Mouse (Mus musculus): ENCODE results near the gene Olfr727. TPM values are rescaled to one million over a fixed set of nuclear protein-coding genes. Genes with fewer than 3 reads are reported as not detected.

Olfr727 gene
- not detected for polyA plus RNA-seq (2012; fragmentation: generic; extraction: Trizol)
- long read RNA-seq, experiment 1 = 0 reads
- long read RNA-seq, experiment 2 = 0 reads

DNA sequence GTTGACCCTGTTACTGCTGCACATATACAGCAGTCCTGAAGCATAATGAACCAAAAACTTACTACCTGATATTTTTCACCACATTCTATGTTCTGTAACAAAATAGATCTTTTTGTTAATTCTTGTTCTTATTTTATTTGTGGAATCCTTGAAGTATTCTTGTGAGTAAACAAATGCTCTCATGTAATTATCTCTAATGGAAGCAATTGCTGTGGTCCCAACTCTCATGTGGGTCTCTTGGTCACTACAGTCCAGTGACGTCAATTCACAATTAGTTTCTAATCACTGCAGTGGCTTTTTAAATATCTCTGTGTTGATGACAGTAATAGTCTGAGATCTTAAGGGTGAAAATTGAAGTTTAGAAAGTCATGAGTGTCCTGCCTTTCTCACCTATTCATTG, at the start of gene Olfr727:
Gene Olfr727 (plus strand): TSS at position 301 of the 400 bp plus-strand sequence.
- no peaks in the 10 kb centered on the region for H3K36me3 ChIP-seq (ENCODE audit: control insufficient read depth, insufficient read depth)
- no peaks in the 10 kb centered on the region for H3K79me2 ChIP-seq (ENCODE audit: control insufficient read depth, insufficient read depth)
- no peak within 1 kb of the TSS for H3ac ChIP-seq (ENCODE audit: control insufficient read depth, insufficient read length, low read depth)
- H3K79me3 ChIP-seq (ENCODE audit: low read depth) = no peaks in the 10 kb centered on the region
- H3K4me3 ChIP-seq (ENCODE audit: insufficient read depth, poor library complexity, severe bottlenecking) = no peak within 1 kb of the TSS
- TF ChIP-seq USF1 (IDR thresholded peaks at IDR 0.05; ENCODE audit: low read depth) (no peak), MYOG (IDR thresholded peaks at IDR 0.05; ENCODE audit: control insufficient read depth, extremely low read depth, insufficient read length) (no peak), MAX (IDR thresholded peaks at IDR 0.05) (no peak), FOSL1 (IDR thresholded peaks at IDR 0.05; ENCODE audit: insufficient read depth, low read length, poor library complexity, severe bottlenecking) (no peak), CEBPB (IDR thresholded peaks at IDR 0.05; ENCODE audit: low read depth) (no peak), MYOD1 (IDR thresholded peaks at IDR 0.05; ENCODE audit: control insufficient read depth, insufficient read length, low read depth) (no peak), CTCF (IDR thresholded peaks at IDR 0.05; ENCODE audit: control insufficient read depth, insufficient read depth, insufficient read length) (no peak)
- H3K27me3 ChIP-seq (ENCODE audit: control insufficient read depth, insufficient read depth, insufficient read length) = no peaks in the 10 kb centered on the region

DNA sequence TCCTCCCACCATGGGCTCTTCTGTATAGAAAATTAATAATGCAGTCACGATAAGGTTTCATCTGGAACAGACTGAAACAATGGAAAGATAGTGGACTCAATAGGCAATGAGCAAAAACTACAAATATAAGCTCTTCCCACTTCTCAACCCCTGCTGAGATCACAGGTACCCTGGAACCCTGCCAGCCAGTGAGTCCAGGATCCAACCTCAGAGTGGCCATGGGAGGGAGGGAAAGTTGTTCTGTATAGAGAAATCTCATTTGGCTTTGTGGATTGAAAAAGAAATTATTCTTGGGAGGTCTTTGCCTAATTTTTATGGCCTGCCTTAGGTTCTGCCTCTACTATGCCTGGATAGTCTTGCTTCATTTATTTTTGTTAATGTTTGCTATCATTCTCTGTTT, 32.1 kb upstream of the Olfr727 start, which contains the start of gene Olfr726:
Gene Olfr726 (minus strand): TSS at position 101 of the 400 bp plus-strand sequence.
- no peaks in the 10 kb centered on the region for H3K79me3 ChIP-seq (ENCODE audit: low read depth)
- no peaks in the 10 kb centered on the region for H3K27me3 ChIP-seq (ENCODE audit: control insufficient read depth, insufficient read depth, insufficient read length)
- no peak within 1 kb of the TSS for H3ac ChIP-seq (ENCODE audit: control insufficient read depth, insufficient read length, low read depth)
- no peaks in the 10 kb centered on the region for H3K36me3 ChIP-seq (ENCODE audit: control insufficient read depth, insufficient read depth)
- TF ChIP-seq FOSL1 (IDR thresholded peaks at IDR 0.05; ENCODE audit: insufficient read depth, low read length, poor library complexity, severe bottlenecking) (no peak), CTCF (IDR thresholded peaks at IDR 0.05; ENCODE audit: control insufficient read depth, insufficient read depth, insufficient read length) (no peak), USF1 (IDR thresholded peaks at IDR 0.05; ENCODE audit: low read depth) (no peak), MYOG (IDR thresholded peaks at IDR 0.05; ENCODE audit: control insufficient read depth, extremely low read depth, insufficient read length) (no peak), CEBPB (IDR thresholded peaks at IDR 0.05; ENCODE audit: low read depth) (no peak), MYOD1 (IDR thresholded peaks at IDR 0.05; ENCODE audit: control insufficient read depth, insufficient read length, low read depth) (no peak), MAX (IDR thresholded peaks at IDR 0.05) (no peak)
- H3K79me2 ChIP-seq (ENCODE audit: control insufficient read depth, insufficient read depth) = no peaks in the 10 kb centered on the region
- H3K4me3 ChIP-seq (ENCODE audit: insufficient read depth, poor library complexity, severe bottlenecking) = no peak within 1 kb of the TSS

DNA sequence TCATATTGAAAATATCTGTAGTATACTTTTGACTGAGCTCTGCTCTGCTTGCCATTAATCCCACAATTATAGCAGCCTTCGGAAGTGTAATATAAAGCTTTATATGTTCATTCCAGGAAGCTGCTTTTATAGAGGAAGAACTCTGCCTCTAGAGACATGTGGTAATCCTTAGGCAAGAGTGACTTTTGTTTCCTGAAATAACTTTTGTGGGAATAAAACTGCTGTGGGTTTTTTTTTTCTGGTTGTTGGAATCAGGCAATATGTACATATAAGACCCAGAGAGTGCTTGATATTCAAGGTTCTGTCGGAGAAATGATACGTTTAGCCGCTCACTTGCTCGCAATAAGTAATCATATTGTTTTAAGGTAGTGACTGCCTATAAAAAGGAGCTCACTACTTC, 19.6 kb downstream of the Olfr727 start, which contains the start of gene Olfr728:
Gene Olfr728 (minus strand): TSS at position 101 of the 400 bp plus-strand sequence.
- no peak within 1 kb of the TSS for H3K4me3 ChIP-seq (ENCODE audit: insufficient read depth, poor library complexity, severe bottlenecking)

DNA sequence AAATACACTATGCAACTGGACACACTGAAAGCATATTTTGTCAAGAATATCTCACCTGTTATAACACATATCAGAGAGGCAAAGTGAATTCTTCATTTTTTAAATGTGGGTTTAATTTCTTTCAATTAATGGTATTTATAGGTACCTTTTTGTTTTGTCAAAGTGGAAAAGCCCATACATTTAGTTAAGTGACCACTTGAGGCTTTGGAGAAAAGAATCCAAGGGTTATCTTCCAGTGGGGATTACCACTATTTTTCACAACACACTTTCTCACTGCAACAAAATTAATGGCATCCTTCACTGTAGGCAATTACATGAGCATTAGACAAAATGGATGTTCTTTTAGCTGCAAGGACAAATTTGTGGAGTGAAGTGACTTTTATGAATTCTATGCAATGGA, 29.8 kb downstream of the Olfr727 start, which contains the start of gene Olfr729:
Gene Olfr729 (minus strand): TSS at position 101 of the 400 bp plus-strand sequence.
- no peak for TF ChIP-seq CEBPB (IDR thresholded peaks at IDR 0.05; ENCODE audit: low read depth)
- TF ChIP-seq MYOG (IDR thresholded peaks at IDR 0.05; ENCODE audit: control insufficient read depth, extremely low read depth, insufficient read length) = no peak
- TF ChIP-seq USF1 (IDR thresholded peaks at IDR 0.05; ENCODE audit: low read depth) = no peak
- TF ChIP-seq MAX (IDR thresholded peaks at IDR 0.05) = no peak
- no peaks in the 10 kb centered on the region for H3K79me3 ChIP-seq (ENCODE audit: low read depth)
- H3K27me3 ChIP-seq (ENCODE audit: control insufficient read depth, insufficient read depth, insufficient read length) = no peaks in the 10 kb centered on the region
- H3ac ChIP-seq (ENCODE audit: control insufficient read depth, insufficient read length, low read depth) = no peak within 1 kb of the TSS
- no peak within 1 kb of the TSS for H3K4me3 ChIP-seq (ENCODE audit: insufficient read depth, poor library complexity, severe bottlenecking)
- H3K79me2 ChIP-seq (ENCODE audit: control insufficient read depth, insufficient read depth) = no peaks in the 10 kb centered on the region
- no peaks in the 10 kb centered on the region for H3K36me3 ChIP-seq (ENCODE audit: control insufficient read depth, insufficient read depth)

More for the DNA sequence above, 19.6 kb downstream of the Olfr727 start, which contains the start of gene Olfr728:
- no peaks in the 10 kb centered on the region for H3K36me3 ChIP-seq (ENCODE audit: control insufficient read depth, insufficient read depth)
- no peak within 1 kb of the TSS for H3ac ChIP-seq (ENCODE audit: control insufficient read depth, insufficient read length, low read depth)
- TF ChIP-seq CTCF (IDR thresholded peaks at IDR 0.05; ENCODE audit: control insufficient read depth, insufficient read depth, insufficient read length) (no peak), CEBPB (IDR thresholded peaks at IDR 0.05; ENCODE audit: low read depth) (no peak), MYOG (IDR thresholded peaks at IDR 0.05; ENCODE audit: control insufficient read depth, extremely low read depth, insufficient read length) (no peak), MAX (IDR thresholded peaks at IDR 0.05) (no peak), USF1 (IDR thresholded peaks at IDR 0.05; ENCODE audit: low read depth) (no peak), FOSL1 (IDR thresholded peaks at IDR 0.05; ENCODE audit: insufficient read depth, low read length, poor library complexity, severe bottlenecking) (no peak), MYOD1 (IDR thresholded peaks at IDR 0.05; ENCODE audit: control insufficient read depth, insufficient read length, low read depth) (no peak)
- no peaks in the 10 kb centered on the region for H3K79me2 ChIP-seq (ENCODE audit: control insufficient read depth, insufficient read depth)
- H3K27me3 ChIP-seq (ENCODE audit: control insufficient read depth, insufficient read depth, insufficient read length) = no peaks in the 10 kb centered on the region
- H3K79me3 ChIP-seq (ENCODE audit: low read depth) = no peaks in the 10 kb centered on the region

Other genes starting within 250 kb of the Olfr727 start
- gene Olfr722, start 221.2 kb upstream of the Olfr727 start, polyA plus RNA-seq (2012; fragmentation: generic; extraction: Trizol) = not detected
- not detected for gene Olfr723, start 191.4 kb upstream of the Olfr727 start, polyA plus RNA-seq (2012; fragmentation: generic; extraction: Trizol)
- gene Olfr724, start 159.9 kb upstream of the Olfr727 start, polyA plus RNA-seq (2012; fragmentation: generic; extraction: Trizol) = not detected
- gene Olfr725, start 82.8 kb upstream of the Olfr727 start, polyA plus RNA-seq (2012; fragmentation: generic; extraction: Trizol) = not detected
- gene Olfr726, start 32.2 kb upstream of the Olfr727 start, polyA plus RNA-seq (2012; fragmentation: generic; extraction: Trizol) = not detected
- not detected for gene Olfr728, start 19.5 kb downstream of the Olfr727 start, polyA plus RNA-seq (2012; fragmentation: generic; extraction: Trizol)
- gene Olfr729, start 29.7 kb downstream of the Olfr727 start, polyA plus RNA-seq (2012; fragmentation: generic; extraction: Trizol) = not detected
- not detected for gene Olfr730, start 65.0 kb downstream of the Olfr727 start, polyA plus RNA-seq (2012; fragmentation: generic; extraction: Trizol)
- not detected for gene Olfr731, start 118.7 kb downstream of the Olfr727 start, polyA plus RNA-seq (2012; fragmentation: generic; extraction: Trizol)
- gene Olfr732, start 161.0 kb downstream of the Olfr727 start, polyA plus RNA-seq (2012; fragmentation: generic; extraction: Trizol) = not detected
- gene Olfr733, start 178.3 kb downstream of the Olfr727 start, polyA plus RNA-seq (2012; fragmentation: generic; extraction: Trizol) = not detected
- not detected for gene Olfr734, start 203.6 kb downstream of the Olfr727 start, polyA plus RNA-seq (2012; fragmentation: generic; extraction: Trizol)
- not detected for gene Olfr735, start 225.7 kb downstream of the Olfr727 start, polyA plus RNA-seq (2012; fragmentation: generic; extraction: Trizol)
- gene Tlr11, start 234.7 kb downstream of the Olfr727 start, polyA plus RNA-seq (2012; fragmentation: generic; extraction: Trizol) = not detected